Mouse (Mus musculus) urinary bladder, adult 18-20 months (tissue): ENCODE measurements around the gene Treml1.

Experiments
- DNase-seq, 2 experiments: peaks; one replicate each; pipeline ENCODE4 v3.0.0; 2022; ENCODE audit warnings: low spot score in 2 of 2, mixed read lengths in 2 of 2

Gene Treml1

GRCm38 (mm10) chr17:48409380-48410298, 49.9 kb downstream of the Treml1 start, which contains the start of the genes Nfya and Oard1:
TSS of gene Nfya (minus strand) at chr17:48409906.
TSS of gene Oard1 (plus strand) at chr17:48410014.
- DNase-seq: peak; percentile 99 to 100

GRCm38 (mm10) chr17:48410299-48410785, 50.6 kb downstream of the Treml1 start:
- DNase-seq: no peak

- DNase-seq: no peak
Measured at GRCm38 (mm10) chr17:48411241-48411640, 51.5 kb downstream of the Treml1 start.

GRCm38 (mm10) chr17:48416011-48416410, 56.3 kb downstream of the Treml1 start:
- no peak for DNase-seq
